Mouse (Mus musculus) cortical plate, adult 2 months (tissue): ENCODE data around the gene Fhit.

Experiments
- CTCF ChIP-seq: fragments of 200-500 bp; IDR thresholded peaks from 2 replicates; pipeline ENCODE4 v1.5.1; 2011; ENCODE audit warnings: mild to moderate bottlenecking, control low read depth, low read length; ENCODE audit not compliant: insufficient read depth; ENCODE audit errors: extremely low read depth
- POLR2A ChIP-seq: fragments of 200-500 bp; IDR thresholded peaks from 2 replicates; pipeline ENCODE4 v1.6.1; 2011; ENCODE audit warnings: mild to moderate bottlenecking, low read length, control low read depth; ENCODE audit not compliant: insufficient read depth; ENCODE audit errors: extremely low read depth

DNA sequence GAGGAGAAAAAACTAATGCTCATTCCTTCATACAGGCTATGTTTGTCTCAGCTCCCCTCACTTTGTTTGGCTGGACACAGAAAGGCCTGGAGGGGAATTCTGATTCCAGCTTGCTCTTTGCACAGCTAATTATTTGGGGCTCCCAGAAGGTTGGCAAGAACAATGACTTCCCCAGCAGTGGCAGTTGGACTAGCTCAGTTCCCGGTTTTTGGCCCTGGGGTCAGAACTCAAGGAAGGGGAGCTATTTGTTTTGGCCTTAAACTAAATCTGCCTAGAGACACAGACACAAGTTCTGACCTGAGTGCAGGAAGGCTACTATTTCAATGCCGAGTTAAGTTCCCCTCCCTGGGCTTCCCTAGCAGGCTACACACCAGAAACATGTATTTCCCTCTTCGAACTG is 506.0 kb downstream of the Fhit start:
- TF ChIP-seq CTCF (no peak), POLR2A (no peak)
